Mouse (Mus musculus) intestine, postnatal 0 days (tissue): ENCODE results near the gene Mrps21. TPM values are rescaled to one million over a fixed set of nuclear protein-coding genes. Genes with fewer than 3 reads are reported as not detected.
"Not testable (repeated sequence)": the region's sequence is repeated elsewhere in the genome, so short reads cannot be mapped to it uniquely, and the experiment has no call there.

Source experiments
- ATAC-seq: fragments of 200-750 bp; cut with Nextera tagmentation; 2 replicates; pipeline ENCODE4 v1.8.0; 2017; ENCODE audit warnings: mild to moderate bottlenecking, moderate TSS enrichment, moderate library complexity
- H3K27ac ChIP-seq: fragments of 300-500 bp; sonication (generic); 2 replicates; pipeline ENCODE4 v1.5.1; 2014; ENCODE audit warnings: mild to moderate bottlenecking, low read depth, low read length, moderate library complexity
- H3K27me3 ChIP-seq: fragments of 300-500 bp; sonication (generic); replicated peaks from 2 replicates; pipeline ENCODE4 v1.6.1; 2014; ENCODE audit warnings: low read length, mixed read lengths; ENCODE audit not compliant: control insufficient read depth, insufficient read depth
- H3K36me3 ChIP-seq: fragments of 300-500 bp; sonication (generic); 2 replicates; pipeline ENCODE4 v1.6.1; 2014; ENCODE audit warnings: mild to moderate bottlenecking, moderate library complexity; ENCODE audit not compliant: control insufficient read depth, insufficient read depth
- H3K4me1 ChIP-seq: fragments of 300-500 bp; sonication (generic); replicated peaks from 2 replicates; pipeline ENCODE4 v1.6.1; 2014; ENCODE audit warnings: antibody characterized with exemption, low read length, mixed read lengths; ENCODE audit not compliant: control insufficient read depth, insufficient read depth
- H3K4me2 ChIP-seq: fragments of 300-500 bp; sonication (generic); replicated peaks from 2 replicates; pipeline ENCODE4 v1.6.1; 2014; ENCODE audit warnings: low read depth, mild to moderate bottlenecking, moderate library complexity
- H3K4me3 ChIP-seq: fragments of 300-500 bp; sonication (generic); 2 replicates; pipeline ENCODE4 v1.5.1; 2014; ENCODE audit warnings: low read depth, low read length
- H3K9ac ChIP-seq: fragments of 300-500 bp; sonication (generic); 2 replicates; pipeline ENCODE4 v1.6.1; 2014; ENCODE audit warnings: mild to moderate bottlenecking, low read depth, low read length
- H3K9me3 ChIP-seq: fragments of 300-500 bp; sonication (generic); 2 replicates; pipeline ENCODE4 v1.6.1; 2016; ENCODE audit warnings: mixed run types; ENCODE audit not compliant: control insufficient read depth
- CTCF ChIP-seq: sonication (generic); IDR thresholded peaks from 2 replicates; pipeline ENCODE4 v1.5.1; 2016; ENCODE audit warnings: low read depth, mild to moderate bottlenecking, control low read depth, antibody characterized with exemption, moderate library complexity
- WGBS: fragments of 180-500 bp; shearing (Covaris S2); extraction: QIAGEN DNeasy Blood & Tissue Kit; methylation state at CpG from one replicate; pipeline ENCODE4 v1.1.7; 2014; 5-methylcytosine and 5-hydroxymethylcytosine counted together
- polyA plus RNA-seq: library from polyadenylated mRNA; unstranded; fragments of >200 nt; fragmentation: Nextera tagmentation; extraction: Ambion mirVana; gene quantifications from 2 replicates; pipeline ENCODE4 v1.2.1, GENCODE M21; 2015

Mrps21 gene
- polyA plus RNA-seq, 1 experiment from 2014 or later = 353 TPM

- Histone ChIP-seq H3K4me3 (no peak overlapping the region), H3K36me3 (peaks cover 3% of the 10 kb centered on the region; the same call in 1 of the 2 replicates), H3K4me1 (no peaks in the 10 kb centered on the region), H3K27me3 (peaks cover 8% of the 10 kb centered on the region; the same call in 1 of the 2 replicates), H3K4me2 (no peak overlapping the region), H3K9me3 (no peaks in the 10 kb centered on the region), H3K9ac (no peak overlapping the region), H3K27ac (no peak overlapping the region)
- 72% methylated on average over 9 of the region's 9 CpGs for WGBS
- no peak for ATAC-seq
- no peak for TF ChIP-seq CTCF
Measured at GRCm38 (mm10) chr3:95901616-95902372, 30.5 kb upstream of the Mrps21 start.

GRCm38 (mm10) chr3:95899800-95900524 is 28.6 kb upstream of the Mrps21 start:
- 73% methylated on average over 13 of the region's 13 CpGs for WGBS
- no peak overlapping the region for H3K9ac ChIP-seq

GRCm38 (mm10) chr3:95895501-95895900 is 24.2 kb upstream of the Mrps21 start:
- H3K9me3 ChIP-seq, H3K9ac ChIP-seq, H3K4me1 ChIP-seq, ATAC-seq, H3K4me3 ChIP-seq, H3K27me3 ChIP-seq, H3K36me3 ChIP-seq, H3K27ac ChIP-seq: not testable (repeated sequence)
- H3K4me2 ChIP-seq = 0 out of 2 replicates have a peak overlapping the region, but pooled peaks have one; percentile 77
- 84% methylated on average over 7 of the region's 7 CpGs for WGBS

More at GRCm38 (mm10) chr3:95899800-95900524, 28.6 kb upstream of the Mrps21 start:
- peaks cover 3% of the 10 kb centered on the region; the same call in 1 of the 2 replicates for H3K36me3 ChIP-seq
- H3K4me3 ChIP-seq = no peak overlapping the region
- no peak for TF ChIP-seq CTCF
- ATAC-seq = no peak
- H3K4me1 ChIP-seq = no peaks in the 10 kb centered on the region
- H3K4me2 ChIP-seq = no peak overlapping the region
- no peaks in the 10 kb centered on the region for H3K9me3 ChIP-seq
- H3K27me3 ChIP-seq = peaks cover 8% of the 10 kb centered on the region; the same call in 1 of the 2 replicates
- no peak overlapping the region for H3K27ac ChIP-seq

GRCm38 (mm10) chr3:95894317-95895160 is 23.2 kb upstream of the Mrps21 start:
- peaks cover 3% of the 10 kb centered on the region; the same call in 1 of the 2 replicates for H3K36me3 ChIP-seq
- H3K27me3 ChIP-seq = no peaks in the 10 kb centered on the region
- H3K27ac ChIP-seq = peak overlapping the region; percentile 76
- ATAC-seq = peak; percentile 17; the same call in 1 of the 2 replicates
- peak overlapping the region; percentile 77 for H3K4me2 ChIP-seq
- no peak for TF ChIP-seq CTCF
- peak overlapping the region; percentile 71 for H3K9ac ChIP-seq
- peak overlapping the region; percentile 67 for H3K4me3 ChIP-seq
- 3% methylated on average over 14 of the region's 16 CpGs for WGBS
- 0 out of 2 replicates have a peak, but pooled peaks cover 3% of the 10 kb centered on the region for H3K4me1 ChIP-seq
- no peaks in the 10 kb centered on the region for H3K9me3 ChIP-seq

- peak within 1 kb of the TSS; percentile 71 for H3K9ac ChIP-seq
- peak within 1 kb of the TSS; percentile 67 for H3K4me3 ChIP-seq
- not testable (repeated sequence) for H3K27me3 ChIP-seq, H3K9me3 ChIP-seq, H3K4me1 ChIP-seq, H3K36me3 ChIP-seq
- peak within 1 kb of the TSS; percentile 77 for H3K4me2 ChIP-seq
- peak; percentile 97 for ATAC-seq
- under 1% methylated on average over 25 of the region's 43 CpGs for WGBS
- H3K27ac ChIP-seq = peak within 1 kb of the TSS; percentile 76
Measured at GRCm38 (mm10) chr3:95893606-95894316, 22.4 kb upstream of the Mrps21 start, which contains the start of gene Aph1a. Aph1a (plus strand) TSS chr3:95893969.
